Mouse (Mus musculus): ENCODE data around the gene Defb28.

Defb28 gene

DNA sequence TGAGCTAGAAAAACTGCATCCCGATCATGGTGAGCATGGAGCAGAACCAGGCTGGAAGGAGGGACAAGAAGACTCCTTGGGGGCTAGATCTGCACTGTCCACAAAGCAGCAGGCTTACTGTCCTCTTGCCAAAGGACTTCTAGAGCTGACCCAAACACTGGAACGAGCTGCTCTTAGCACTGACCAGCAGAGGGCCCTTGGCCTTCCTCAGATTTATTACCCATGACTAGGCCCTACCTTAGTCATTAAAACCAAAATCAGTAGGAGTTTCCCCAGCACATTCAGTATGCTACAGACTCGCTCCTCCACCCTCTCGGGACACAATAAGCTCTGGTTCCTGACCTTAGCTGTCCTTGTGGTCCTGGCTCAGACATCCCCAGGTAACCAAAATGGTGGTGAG is at the start of gene Defb28:
Gene Defb28, plus strand, starts transcription at position 275 of the 400 bp plus-strand sequence.
- no peak for DNase-seq (ENCODE audit: low spot score)

GRCm38 (mm10) chr2:152470973-152471372 is 47.1 kb upstream of the Defb28 start:
- DNase-seq (ENCODE audit: low spot score), result no peak

DNA sequence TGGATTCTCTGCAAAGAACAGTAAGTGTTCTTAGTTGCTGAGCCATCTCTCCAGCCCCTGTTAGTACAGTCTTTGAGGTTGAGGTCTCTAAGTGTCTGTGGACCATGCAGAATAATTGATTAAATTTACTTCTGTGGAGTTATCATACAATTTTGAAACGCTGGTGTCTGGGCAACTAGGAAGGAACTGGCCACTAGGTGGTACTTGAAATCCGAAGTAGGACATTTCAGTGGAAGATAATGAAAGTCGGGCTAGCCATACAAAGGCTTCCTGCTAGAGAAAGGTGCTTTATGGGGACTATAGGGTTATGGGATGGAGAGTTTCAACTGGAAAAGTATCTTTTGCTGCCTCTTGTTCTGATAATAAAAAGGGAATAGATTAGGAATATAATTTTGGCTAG is 45.6 kb upstream of the Defb28 start:
- DNase-seq (ENCODE audit: low spot score), result no peak

DNA sequence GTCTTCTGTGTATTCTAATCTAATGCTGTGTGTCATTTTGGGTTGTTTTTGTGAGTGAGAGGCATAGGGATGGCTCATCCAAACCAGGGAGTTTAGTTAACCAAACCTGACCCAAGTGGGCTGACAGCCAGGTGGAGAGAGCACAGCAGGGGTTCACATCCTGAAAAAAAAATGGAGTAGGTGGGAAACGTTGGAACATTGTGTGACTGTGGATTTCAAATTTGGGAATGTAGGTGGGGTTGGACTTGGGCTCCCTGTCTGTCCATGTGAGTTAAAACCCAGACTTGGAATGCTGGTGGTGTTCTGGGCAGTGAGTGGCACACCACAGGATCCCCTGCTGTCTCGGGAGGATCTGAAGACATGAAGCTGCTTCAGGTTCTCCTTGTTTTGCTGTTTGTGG is 41.3 kb upstream of the Defb28 start, which contains the start of gene Defb20:
Gene Defb20, plus strand, starts transcription at position 301 of the 400 bp plus-strand sequence.
- DNase-seq (ENCODE audit: low spot score), result no peak

DNA sequence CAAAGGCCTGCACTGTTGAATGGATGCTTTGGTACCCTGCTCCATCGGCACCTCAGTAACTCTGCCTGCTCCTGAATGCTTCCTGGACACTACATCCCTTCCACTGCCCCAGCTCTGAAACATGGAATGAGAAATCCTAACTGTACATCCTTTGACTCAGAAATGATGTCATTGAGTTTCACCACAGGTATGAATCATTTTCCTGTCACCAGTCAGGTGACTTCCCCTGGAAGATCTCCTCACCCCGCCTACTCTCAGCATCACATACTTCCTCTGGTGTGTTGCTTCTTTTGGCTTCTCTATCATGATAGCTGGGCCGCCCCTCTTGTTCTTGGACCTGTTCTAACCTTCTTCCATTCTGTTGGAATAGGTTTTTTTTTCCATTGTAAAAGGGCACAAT is 37.2 kb upstream of the Defb28 start:
- no peak for DNase-seq (ENCODE audit: low spot score)

DNA sequence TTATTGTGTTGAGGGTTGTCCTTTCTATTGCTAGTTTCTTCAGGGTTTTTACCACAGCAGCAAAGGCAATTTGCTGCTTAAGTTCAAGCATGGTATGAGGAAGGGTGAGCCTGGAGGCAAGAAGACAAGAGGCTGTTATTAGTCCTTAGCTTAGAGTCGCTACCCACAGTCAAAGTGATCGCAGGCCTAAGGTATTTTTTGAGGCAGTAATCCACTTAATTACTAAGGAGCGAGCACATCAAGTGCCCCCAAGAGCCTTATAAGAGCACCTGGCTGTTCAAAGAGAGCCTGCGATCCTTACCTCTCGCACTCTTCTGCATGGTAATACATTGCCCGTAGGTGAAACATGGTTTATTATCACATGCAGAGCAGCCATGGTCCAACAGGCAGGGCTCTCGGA is 36.3 kb upstream of the Defb28 start:
- DNase-seq (ENCODE audit: low spot score), result no peak

- DNase-seq (ENCODE audit: low spot score), result no peak
Observed at GRCm38 (mm10) chr2:152487024-152487423, 31.0 kb upstream of the Defb28 start.

GRCm38 (mm10) chr2:152490038-152490437 is 28.0 kb upstream of the Defb28 start, which contains the start of gene Defb22:
Defb22 (minus strand) TSS chr2:152490138.
- no peak for DNase-seq (ENCODE audit: low spot score)

- no peak for DNase-seq (ENCODE audit: low spot score)
Observed at GRCm38 (mm10) chr2:152493151-152493550, 24.9 kb upstream of the Defb28 start.

DNA sequence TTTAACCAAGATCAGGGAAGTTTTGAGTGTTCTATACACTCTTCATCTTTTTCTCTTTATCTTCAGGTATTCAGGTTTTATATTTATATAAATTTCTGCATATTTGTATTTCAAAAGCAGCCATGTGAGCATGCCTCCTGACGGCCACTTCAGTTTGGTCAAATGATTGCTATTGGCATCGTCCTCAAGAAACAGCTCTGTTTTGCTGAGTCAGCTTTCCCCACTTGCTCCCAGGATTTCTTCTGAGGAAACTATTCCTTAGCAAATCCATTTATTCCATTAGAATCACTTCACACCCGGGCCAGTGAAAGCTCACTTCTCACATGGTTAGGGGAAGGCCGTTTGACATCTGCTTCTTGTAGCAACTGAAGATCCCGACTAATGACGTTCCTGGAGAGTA is 20.0 kb upstream of the Defb28 start:
- no peak for DNase-seq (ENCODE audit: low spot score)

- no peak for DNase-seq (ENCODE audit: low spot score)
Observed at GRCm38 (mm10) chr2:152500204-152500862, 17.7 kb upstream of the Defb28 start.

DNA sequence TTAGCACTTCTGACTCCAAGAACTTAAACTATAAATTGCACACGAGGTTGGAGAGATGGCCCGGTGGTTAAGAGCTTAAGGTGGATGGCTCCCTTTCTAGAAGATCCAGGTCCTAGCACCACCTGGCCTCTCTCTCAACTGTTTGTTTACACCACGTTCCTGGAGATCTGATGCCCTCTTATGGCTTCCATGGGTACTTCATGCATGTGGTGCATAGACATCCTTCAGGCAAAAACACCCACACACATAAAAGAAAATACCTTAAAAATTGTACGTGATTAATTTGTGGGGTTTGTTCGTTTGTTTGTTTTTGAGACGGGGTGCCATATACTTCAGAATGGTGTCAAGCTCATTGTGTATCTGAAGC is 17.2 kb upstream of the Defb28 start:
- DNase-seq (ENCODE audit: low spot score), result no peak

DNA sequence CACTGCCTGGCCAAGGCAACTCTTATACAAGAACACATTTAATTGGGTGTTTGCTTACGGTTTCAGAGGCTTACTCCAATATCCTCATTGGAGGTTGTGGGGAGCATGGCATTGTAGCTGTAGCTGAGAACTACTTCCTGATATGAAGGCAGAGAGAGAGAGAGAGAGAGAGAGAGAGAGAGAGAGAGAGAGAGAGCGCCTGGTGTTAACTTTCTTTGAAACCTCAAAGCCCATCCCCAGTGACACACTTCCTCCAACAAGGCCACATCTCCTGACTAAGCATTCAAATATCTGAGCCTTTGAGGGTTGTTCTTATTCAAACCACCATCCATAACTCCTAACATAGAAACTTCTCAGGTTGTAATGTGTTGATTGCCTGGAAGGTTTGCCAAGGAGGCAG is 14.1 kb upstream of the Defb28 start:
- DNase-seq (ENCODE audit: low spot score), result no peak

- DNase-seq (ENCODE audit: low spot score), result no peak
Observed at GRCm38 (mm10) chr2:152511592-152511991, 6.5 kb upstream of the Defb28 start, which contains the start of gene Defb26. Defb26 (minus strand) TSS chr2:152511692.

- no peak for DNase-seq (ENCODE audit: low spot score)
Observed at GRCm38 (mm10) chr2:152516084-152516483, 2.0 kb upstream of the Defb28 start.

GRCm38 (mm10) chr2:152539944-152540710 is 22.1 kb downstream of the Defb28 start, which contains the start of gene Defb29:
Defb29 (minus strand) TSS chr2:152540098.
- DNase-seq (ENCODE audit: low spot score), result no peak

GRCm38 (mm10) chr2:152541979-152542378 is 23.9 kb downstream of the Defb28 start:
- no peak for DNase-seq (ENCODE audit: low spot score)

- no peak for DNase-seq (ENCODE audit: low spot score)
Observed at GRCm38 (mm10) chr2:152542897-152543296, 24.8 kb downstream of the Defb28 start.

GRCm38 (mm10) chr2:152543478-152543877 is 25.4 kb downstream of the Defb28 start:
- no peak for DNase-seq (ENCODE audit: low spot score)

- no peak for DNase-seq (ENCODE audit: low spot score)
Observed at GRCm38 (mm10) chr2:152544691-152545090, 26.6 kb downstream of the Defb28 start.

DNA sequence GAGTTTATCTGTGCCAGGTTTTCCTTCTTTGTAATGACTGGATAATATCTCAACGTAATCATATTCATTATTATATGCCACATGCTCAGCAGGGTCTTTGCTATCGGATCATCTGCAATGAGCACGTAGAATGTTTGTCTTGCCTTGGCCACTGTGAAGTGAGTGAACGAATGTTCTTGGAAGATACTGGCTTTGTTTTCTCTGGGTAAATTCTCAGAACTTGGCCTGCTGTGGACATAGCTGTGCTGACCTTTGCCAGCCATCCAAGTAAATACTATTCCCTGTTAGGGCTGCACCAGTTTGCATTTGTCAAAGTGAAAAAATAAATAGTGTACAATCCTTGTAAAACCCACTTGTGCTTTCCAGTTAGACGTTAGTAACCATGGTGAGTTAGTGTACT is 30.1 kb downstream of the Defb28 start:
- DNase-seq (ENCODE audit: low spot score), result no peak

DNA sequence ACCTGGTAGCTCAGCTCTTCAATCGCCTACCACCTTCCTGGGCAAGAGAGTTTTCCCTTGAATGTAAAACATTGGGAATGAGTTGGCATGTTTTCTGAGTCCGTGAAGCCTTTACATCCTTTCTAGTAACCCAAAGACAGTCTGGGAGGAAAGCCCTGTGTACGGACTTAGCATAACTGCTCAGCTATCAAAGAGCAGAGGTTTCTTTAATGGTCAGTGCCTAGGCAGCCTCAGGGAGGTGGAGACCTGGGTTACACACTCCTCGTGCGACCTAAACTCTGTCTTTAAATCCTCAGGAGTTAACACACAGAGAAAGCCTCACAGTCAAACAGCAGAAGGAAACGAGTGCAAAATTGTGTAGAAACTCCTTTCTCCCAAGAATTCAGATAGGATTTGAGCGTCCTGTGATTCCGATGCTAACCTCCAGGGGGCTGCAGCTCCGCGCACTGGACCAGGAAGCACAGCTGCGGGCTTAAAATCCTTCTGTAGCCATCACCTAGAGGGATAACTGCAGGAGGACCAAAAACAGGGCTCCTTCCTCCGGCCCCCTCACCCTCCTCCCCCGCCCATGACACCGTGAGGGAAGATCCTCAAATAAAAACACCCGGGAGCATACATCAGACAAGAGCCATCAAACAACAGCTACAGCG is 35.8 kb downstream of the Defb28 start:
- no peak for DNase-seq (ENCODE audit: low spot score)

- DNase-seq (ENCODE audit: low spot score), result no peak
Observed at GRCm38 (mm10) chr2:152556655-152557054, 38.6 kb downstream of the Defb28 start.
